Mouse (Mus musculus): ENCODE data around the gene Klk5. TPM values are rescaled to one million over a fixed set of nuclear protein-coding genes. Genes with fewer than 3 reads are reported as not detected.

The Klk5 gene
- polyA plus RNA-seq, 1 experiment = not detected

DNA sequence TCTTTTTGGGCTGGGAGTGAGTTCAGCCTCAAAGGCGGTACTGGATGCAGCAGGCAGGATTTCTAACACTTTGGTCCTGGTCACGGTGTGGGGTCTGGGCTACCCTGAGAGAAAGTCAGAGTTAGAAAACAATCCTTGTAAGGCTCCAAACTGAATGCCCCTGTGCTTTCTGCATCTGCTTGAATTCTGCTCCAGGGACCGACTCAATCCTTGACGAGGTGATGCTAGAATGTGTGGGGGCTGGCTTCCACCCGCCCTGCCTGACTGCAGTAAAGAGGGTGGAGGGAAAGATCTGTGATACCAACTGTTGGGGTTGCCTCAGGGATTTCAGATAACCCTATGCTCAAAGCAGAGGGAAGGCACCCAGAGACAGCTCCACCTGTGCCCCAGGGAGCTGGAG lies 30.8 kb upstream of the Klk5 start, which contains the start of gene Klk7:
Gene Klk7, plus strand, starts transcription at position 301 of the 400 bp plus-strand sequence.
- Histone ChIP-seq H3K36me3 (ENCODE audit: control insufficient read depth, insufficient read depth) (no peaks in the 10 kb centered on the region), H3ac (ENCODE audit: control insufficient read depth, insufficient read length) (no peak within 1 kb of the TSS), H3K79me2 (ENCODE audit: control insufficient read depth, insufficient read depth) (no peaks in the 10 kb centered on the region), H3K27me3 (ENCODE audit: control insufficient read depth, insufficient read depth, insufficient read length) (no peaks in the 10 kb centered on the region), H3K4me3 (no peak within 1 kb of the TSS), H3K4me2 (ENCODE audit: low read depth) (no peak within 1 kb of the TSS)
- no peak for TF ChIP-seq CEBPB (IDR thresholded peaks at IDR 0.05; ENCODE audit: insufficient read depth, poor library complexity, severe bottlenecking)
- TF ChIP-seq MYOG (IDR thresholded peaks at IDR 0.05; ENCODE audit: control insufficient read depth in 1 of 3, insufficient read depth in 1 of 3, insufficient read length in 2 of 3, low read depth in 2 of 3) = no peak
- no peak for TF ChIP-seq MYOD1 (IDR thresholded peaks at IDR 0.05; ENCODE audit: control insufficient read depth in 1 of 3, insufficient read length in 2 of 3, low read depth in 2 of 3)
- TF ChIP-seq TCF3 (IDR thresholded peaks at IDR 0.05; ENCODE audit: insufficient read length, low read depth) = no peak
- TF ChIP-seq USF1 (IDR thresholded peaks at IDR 0.05; ENCODE audit: low read depth) = no peak
- TF ChIP-seq E2F4 (IDR thresholded peaks at IDR 0.05; ENCODE audit: insufficient read depth) = no peak
- TF ChIP-seq POLR2AphosphoS2 (IDR thresholded peaks at IDR 0.05; ENCODE audit: insufficient read length, low read depth) = no peak
- TF ChIP-seq SRF (IDR thresholded peaks at IDR 0.05; ENCODE audit: control insufficient read depth, insufficient read length, low read depth) = no peak
- TF ChIP-seq MAX (IDR thresholded peaks at IDR 0.05; ENCODE audit: low read depth) = no peak
- no peak for TF ChIP-seq REST (IDR thresholded peaks at IDR 0.05; ENCODE audit: insufficient read depth, insufficient read length)
- no peak for TF ChIP-seq TCF12 (IDR thresholded peaks at IDR 0.05; ENCODE audit: insufficient read depth, poor library complexity, severe bottlenecking)
- no peak for TF ChIP-seq POLR2A (IDR thresholded peaks at IDR 0.05; ENCODE audit: insufficient read length, low read depth)

DNA sequence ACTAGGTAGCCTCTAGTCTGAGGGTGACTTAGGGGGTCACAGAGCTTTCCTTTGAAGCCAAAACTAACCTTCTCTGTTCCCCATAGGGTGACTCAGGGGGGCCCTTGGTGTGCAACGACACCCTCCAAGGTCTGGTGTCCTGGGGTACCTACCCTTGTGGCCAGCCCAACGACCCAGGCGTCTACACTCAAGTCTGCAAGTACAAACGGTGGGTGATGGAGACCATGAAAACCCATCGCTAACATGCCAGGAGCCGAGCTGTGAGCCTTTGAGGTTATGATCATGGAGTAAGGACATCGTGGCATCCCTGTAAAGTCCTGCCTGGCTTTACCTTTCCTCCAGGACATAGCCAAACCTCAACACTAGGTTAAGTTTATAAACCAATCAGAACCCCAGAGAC lies 26.6 kb upstream of the Klk5 start:
- H3K27me3 ChIP-seq (ENCODE audit: control insufficient read depth, insufficient read depth, insufficient read length) = no peaks in the 10 kb centered on the region
- no peak overlapping the region for H3ac ChIP-seq (ENCODE audit: control insufficient read depth, insufficient read length)
- H3K4me3 ChIP-seq = no peak overlapping the region
- no peak for TF ChIP-seq TCF12 (IDR thresholded peaks at IDR 0.05; ENCODE audit: insufficient read depth, poor library complexity, severe bottlenecking)
- no peak for TF ChIP-seq REST (IDR thresholded peaks at IDR 0.05; ENCODE audit: insufficient read depth, insufficient read length)
- no peak for TF ChIP-seq POLR2AphosphoS2 (IDR thresholded peaks at IDR 0.05; ENCODE audit: insufficient read length, low read depth)
- no peak for TF ChIP-seq CEBPB (IDR thresholded peaks at IDR 0.05; ENCODE audit: insufficient read depth, poor library complexity, severe bottlenecking)
- TF ChIP-seq TCF3 (IDR thresholded peaks at IDR 0.05; ENCODE audit: insufficient read length, low read depth) = no peak
- no peak for TF ChIP-seq MYOD1 (IDR thresholded peaks at IDR 0.05; ENCODE audit: control insufficient read depth in 1 of 3, insufficient read length in 2 of 3, low read depth in 2 of 3)
- TF ChIP-seq POLR2A (IDR thresholded peaks at IDR 0.05; ENCODE audit: insufficient read length, low read depth) = no peak
- TF ChIP-seq USF1 (IDR thresholded peaks at IDR 0.05; ENCODE audit: low read depth) = no peak
- TF ChIP-seq MYOG (IDR thresholded peaks at IDR 0.05; ENCODE audit: control insufficient read depth in 1 of 3, insufficient read depth in 1 of 3, insufficient read length in 2 of 3, low read depth in 2 of 3) = no peak
- no peak for TF ChIP-seq SRF (IDR thresholded peaks at IDR 0.05; ENCODE audit: control insufficient read depth, insufficient read length, low read depth)
- TF ChIP-seq E2F4 (IDR thresholded peaks at IDR 0.05; ENCODE audit: insufficient read depth) = no peak
- no peak for TF ChIP-seq MAX (IDR thresholded peaks at IDR 0.05; ENCODE audit: low read depth)
- H3K36me3 ChIP-seq (ENCODE audit: control insufficient read depth, insufficient read depth) = no peaks in the 10 kb centered on the region
- no peak overlapping the region for H3K4me2 ChIP-seq (ENCODE audit: low read depth)
- H3K79me2 ChIP-seq (ENCODE audit: control insufficient read depth, insufficient read depth) = no peaks in the 10 kb centered on the region

DNA sequence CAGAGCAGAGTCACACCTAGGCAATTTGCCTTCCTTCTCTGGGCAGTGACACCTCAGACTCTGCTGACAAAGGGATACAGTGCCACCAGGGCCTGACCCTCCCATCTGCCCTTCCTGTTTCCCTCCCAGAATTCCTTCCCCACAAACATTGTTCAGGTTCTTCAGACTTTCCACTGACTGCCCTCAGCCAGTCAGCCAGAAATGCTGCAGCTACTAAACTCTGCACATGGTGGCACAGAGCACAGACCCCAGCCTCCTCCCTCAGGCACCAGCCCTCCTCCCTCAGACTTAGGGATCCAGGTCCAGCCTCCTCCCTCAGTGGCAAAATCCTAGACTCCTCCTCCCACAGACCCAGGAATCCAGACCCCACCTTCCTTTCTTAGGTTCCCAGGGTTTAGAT lies 25.0 kb upstream of the Klk5 start:
- TF ChIP-seq CEBPB (IDR thresholded peaks at IDR 0.05; ENCODE audit: insufficient read depth, poor library complexity, severe bottlenecking) = no peak
- no peak for TF ChIP-seq MYOD1 (IDR thresholded peaks at IDR 0.05; ENCODE audit: control insufficient read depth in 1 of 3, insufficient read length in 2 of 3, low read depth in 2 of 3)
- no peak for TF ChIP-seq REST (IDR thresholded peaks at IDR 0.05; ENCODE audit: insufficient read depth, insufficient read length)
- no peak for TF ChIP-seq TCF3 (IDR thresholded peaks at IDR 0.05; ENCODE audit: insufficient read length, low read depth)
- TF ChIP-seq USF1 (IDR thresholded peaks at IDR 0.05; ENCODE audit: low read depth) = no peak
- TF ChIP-seq POLR2AphosphoS2 (IDR thresholded peaks at IDR 0.05; ENCODE audit: insufficient read length, low read depth) = no peak
- no peak for TF ChIP-seq MYOG (IDR thresholded peaks at IDR 0.05; ENCODE audit: control insufficient read depth in 1 of 3, insufficient read depth in 1 of 3, insufficient read length in 2 of 3, low read depth in 2 of 3)
- TF ChIP-seq MAX (IDR thresholded peaks at IDR 0.05; ENCODE audit: low read depth) = no peak
- no peak for TF ChIP-seq E2F4 (IDR thresholded peaks at IDR 0.05; ENCODE audit: insufficient read depth)
- no peak for TF ChIP-seq SRF (IDR thresholded peaks at IDR 0.05; ENCODE audit: control insufficient read depth, insufficient read length, low read depth)
- no peak for TF ChIP-seq TCF12 (IDR thresholded peaks at IDR 0.05; ENCODE audit: insufficient read depth, poor library complexity, severe bottlenecking)
- no peak for TF ChIP-seq POLR2A (IDR thresholded peaks at IDR 0.05; ENCODE audit: insufficient read length, low read depth)
- H3K36me3 ChIP-seq (ENCODE audit: control insufficient read depth, insufficient read depth) = no peaks in the 10 kb centered on the region
- no peak overlapping the region for H3K4me2 ChIP-seq (ENCODE audit: low read depth)
- H3ac ChIP-seq (ENCODE audit: control insufficient read depth, insufficient read length) = no peak overlapping the region
- H3K4me3 ChIP-seq = no peak overlapping the region
- no peaks in the 10 kb centered on the region for H3K79me2 ChIP-seq (ENCODE audit: control insufficient read depth, insufficient read depth)
- no peaks in the 10 kb centered on the region for H3K27me3 ChIP-seq (ENCODE audit: control insufficient read depth, insufficient read depth, insufficient read length)

DNA sequence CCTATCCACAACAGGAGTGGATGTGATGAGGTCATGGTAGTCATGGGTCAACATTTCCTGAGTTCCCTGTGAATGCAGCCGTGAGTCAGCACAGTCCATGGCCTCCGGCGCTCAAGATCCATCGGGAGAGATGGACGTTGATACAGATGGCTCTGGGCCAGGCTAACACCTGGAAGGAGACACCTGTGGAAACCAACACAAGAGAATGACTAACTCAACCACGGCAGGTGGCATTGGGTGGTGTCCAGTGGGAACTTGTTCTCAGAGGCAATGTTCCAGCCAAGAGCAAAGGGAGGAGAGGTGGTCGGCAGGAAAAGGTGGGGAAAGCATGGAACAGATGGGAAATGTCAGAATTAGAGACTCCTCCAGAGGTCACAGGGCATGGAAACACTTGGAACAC lies 20.2 kb upstream of the Klk5 start:
- H3ac ChIP-seq (ENCODE audit: control insufficient read depth, insufficient read length) = no peak overlapping the region
- no peaks in the 10 kb centered on the region for H3K27me3 ChIP-seq (ENCODE audit: control insufficient read depth, insufficient read depth, insufficient read length)
- no peak overlapping the region for H3K4me3 ChIP-seq
- H3K36me3 ChIP-seq (ENCODE audit: control insufficient read depth, insufficient read depth) = no peaks in the 10 kb centered on the region
- H3K4me2 ChIP-seq (ENCODE audit: low read depth) = no peak overlapping the region
- TF ChIP-seq POLR2A (IDR thresholded peaks at IDR 0.05; ENCODE audit: insufficient read length, low read depth) = no peak
- H3K79me2 ChIP-seq (ENCODE audit: control insufficient read depth, insufficient read depth) = no peaks in the 10 kb centered on the region

DNA sequence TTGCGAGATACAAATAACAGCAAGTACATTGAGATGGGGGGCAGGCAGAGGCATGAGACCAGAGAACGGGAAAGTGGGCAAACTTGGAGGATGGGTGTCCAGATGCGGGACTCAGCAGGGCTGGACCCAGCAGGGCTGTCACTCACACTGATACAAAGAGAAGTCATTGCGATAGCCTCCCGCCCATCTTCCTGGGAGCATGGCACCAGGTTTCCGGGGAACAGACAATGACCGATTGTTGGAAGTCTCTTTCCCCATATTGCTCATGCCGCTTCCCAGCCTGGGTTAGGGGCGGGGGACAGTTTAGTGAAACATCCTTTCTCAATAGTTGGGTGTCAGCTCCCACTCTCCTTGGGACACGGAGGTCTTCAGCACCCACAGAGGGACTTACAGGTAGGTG lies 17.6 kb upstream of the Klk5 start, which contains the start of gene Klk6:
Gene Klk6, plus strand, starts transcription at position 301 of the 400 bp plus-strand sequence.
- Histone ChIP-seq H3K79me2 (ENCODE audit: control insufficient read depth, insufficient read depth) (no peaks in the 10 kb centered on the region), H3K4me3 (no peak within 1 kb of the TSS)

More for the DNA sequence above, 17.6 kb upstream of the Klk5 start, which contains the start of gene Klk6:
- no peak within 1 kb of the TSS for H3ac ChIP-seq (ENCODE audit: control insufficient read depth, insufficient read length)
- no peaks in the 10 kb centered on the region for H3K36me3 ChIP-seq (ENCODE audit: control insufficient read depth, insufficient read depth)
- H3K4me2 ChIP-seq (ENCODE audit: low read depth) = no peak within 1 kb of the TSS
- H3K27me3 ChIP-seq (ENCODE audit: control insufficient read depth, insufficient read depth, insufficient read length) = peaks cover 4% of the 10 kb centered on the region
- TF ChIP-seq MAX (IDR thresholded peaks at IDR 0.05; ENCODE audit: low read depth) (no peak), TCF12 (IDR thresholded peaks at IDR 0.05; ENCODE audit: insufficient read depth, poor library complexity, severe bottlenecking) (no peak), USF1 (IDR thresholded peaks at IDR 0.05; ENCODE audit: low read depth) (no peak), REST (IDR thresholded peaks at IDR 0.05; ENCODE audit: insufficient read depth, insufficient read length) (no peak), E2F4 (IDR thresholded peaks at IDR 0.05; ENCODE audit: insufficient read depth) (no peak), SRF (IDR thresholded peaks at IDR 0.05; ENCODE audit: control insufficient read depth, insufficient read length, low read depth) (no peak), TCF3 (IDR thresholded peaks at IDR 0.05; ENCODE audit: insufficient read length, low read depth) (no peak), POLR2AphosphoS2 (IDR thresholded peaks at IDR 0.05; ENCODE audit: insufficient read length, low read depth) (no peak)

Data from myocyte (in vitro differentiated cells).